16 mouse cellular contexts compared by ENCODE assay signal in genomic region chr1:132718225-132718624, GRCm38 (mm10). TPM values are rescaled to one million over a fixed set of nuclear protein-coding genes. Genes with fewer than 3 reads are reported as not detected.
DNase-seq lines count a peak whose midpoint lies in the region; ATAC-seq and TF ChIP-seq lines count a peak whose summit lies in the region.
"Had no signal": no experiment of that assay in that cellular context is flagged by ENCODE, and none has a peak within 500 bp of the region (broad histone marks: within the 10 kb centered on the region; RNA-seq: fewer than 3 reads in every experiment).

No protein-coding gene starts in this region.

- H3K4me3 ChIP-seq in layer of hippocampus, adult 2 months = no peak overlapping the region
- H3K4me3 ChIP-seq in forebrain, embryonic 16.5 days (replicated peaks; ENCODE audit: low read length) = no peak overlapping the region
- H3K4me3 ChIP-seq in neural tube, embryonic 14.5 days (ENCODE audit: low read depth, low read length) = no peak overlapping the region
- H3K4me3 ChIP-seq: embryonic facial prominence, embryonic 10.5 days; lung, embryonic 15.5 days; megakaryocyte, embryonic 14.5 days; stomach, embryonic 15.5 days had no signal

- H3K36me3 ChIP-seq in forebrain, embryonic 16.5 days (ENCODE audit: control insufficient read depth, insufficient read depth) = no peaks in the 10 kb centered on the region
- no peaks in the 10 kb centered on the region for H3K36me3 ChIP-seq in neural tube, embryonic 14.5 days (ENCODE audit: control insufficient read depth, insufficient read depth, low read length)
- H3K36me3 ChIP-seq: embryonic facial prominence, embryonic 10.5 days; lung, embryonic 15.5 days; stomach, embryonic 15.5 days had no signal

- H3K9ac ChIP-seq in forebrain, embryonic 16.5 days (replicated peaks; ENCODE audit: low read depth, low read length) = no peak overlapping the region
- H3K9ac ChIP-seq in neural tube, embryonic 14.5 days (replicated peaks; ENCODE audit: low read depth, low read length) = no peak overlapping the region
- H3K9ac ChIP-seq: lung, embryonic 15.5 days; stomach, embryonic 15.5 days had no signal

- ATAC-seq in forebrain, embryonic 16.5 days = no peak; the same call in 1 of the 2 replicates
- ATAC-seq in neural tube, embryonic 14.5 days (ENCODE audit: low read depth) = peak; percentile 75; the same call in 1 of the 2 replicates
- ATAC-seq in granulocyte monocyte progenitor cell, adult 5-6 weeks (replicated peaks; ENCODE audit: poor library complexity, severe bottlenecking) = no peak

- peaks cover 34% of the 10 kb centered on the region for H3K4me1 ChIP-seq in forebrain, embryonic 16.5 days (replicated peaks; ENCODE audit: control insufficient read depth, insufficient read depth, low read length)
- H3K4me1 ChIP-seq in neural tube, embryonic 14.5 days (ENCODE audit: control insufficient read depth, insufficient read depth, low read length) = peaks cover 35% of the 10 kb centered on the region
- H3K4me1 ChIP-seq: lung, embryonic 15.5 days; megakaryocyte, embryonic 14.5 days; stomach, embryonic 15.5 days had no signal

- TF ChIP-seq CTCF in layer of hippocampus, adult 2 months (conservative IDR thresholded peaks at IDR 0.05) = no peak

- DNase-seq in layer of hippocampus, adult 2 months (ENCODE audit: low spot score in 2 of 2) = no peak
- DNase-seq in layer of hippocampus, adult 8-10 months (ENCODE audit: low spot score in 2 of 2) = no peak
- peak; percentile 39 for DNase-seq in mesoderm, embryonic 11.5 days (ENCODE audit: low read depth, low spot score)
- DNase-seq in natural killer cell, adult 2 months (ENCODE audit: low spot score in 2 of 2) = no peak
- DNase-seq in adrenal gland, adult 8-10 months = no peak
- DNase-seq: B cell, adult 2 months; cerebellum, adult 9-11 months; kidney, adult 8-10 months; liver had no signal

- 48% methylated on average over 5 of the region's 5 CpGs for WGBS in forebrain, embryonic 16.5 days
- WGBS in neural tube, embryonic 14.5 days = 27% methylated on average over 5 of the region's 5 CpGs

- peak overlapping the region; percentile 66 for H3K27ac ChIP-seq in layer of hippocampus, adult 2 months
- H3K27ac ChIP-seq in forebrain, embryonic 16.5 days (ENCODE audit: low read length) = peak overlapping the region; percentile 37; the same call in 1 of the 2 replicates
- 0 out of 2 replicates have a peak overlapping the region, but pooled peaks have one; percentile 36 for H3K27ac ChIP-seq in neural tube, embryonic 14.5 days (ENCODE audit: low read depth, low read length)
- H3K27ac ChIP-seq: embryonic facial prominence, embryonic 10.5 days; lung, embryonic 15.5 days; stomach, embryonic 15.5 days had no signal

- H3K4me2 ChIP-seq in forebrain, embryonic 16.5 days (ENCODE audit: low read length) = no peak overlapping the region
- H3K4me2 ChIP-seq in neural tube, embryonic 14.5 days (ENCODE audit: low read depth, low read length) = no peak overlapping the region
- H3K4me2 ChIP-seq: lung, embryonic 15.5 days; stomach, embryonic 15.5 days had no signal

- no peaks in the 10 kb centered on the region for H3K9me3 ChIP-seq in forebrain, embryonic 16.5 days (ENCODE audit: control insufficient read depth, low read length)
- H3K9me3 ChIP-seq in neural tube, embryonic 14.5 days (ENCODE audit: control insufficient read depth, low read length) = no peaks in the 10 kb centered on the region
- H3K9me3 ChIP-seq: embryonic facial prominence, embryonic 10.5 days; lung, embryonic 15.5 days; megakaryocyte, embryonic 14.5 days; stomach, embryonic 15.5 days had no signal

- H3K27me3 ChIP-seq in forebrain, embryonic 16.5 days (replicated peaks; ENCODE audit: control insufficient read depth, insufficient read depth, low read length) = no peaks in the 10 kb centered on the region
- H3K27me3 ChIP-seq in neural tube, embryonic 14.5 days (ENCODE audit: control insufficient read depth, insufficient read depth, low read length) = no peaks in the 10 kb centered on the region
- H3K27me3 ChIP-seq: lung, embryonic 15.5 days; stomach, embryonic 15.5 days had no signal

RNA-seq across cellular contexts. Expression of gene Nfasc, which starts 23.4 kb away (rescaled TPM):
- 100 to 1,000 TPM; 150 to 169 TPM for total RNA-seq in layer of hippocampus, adult 2 months (2021)
- 100 to 1,000 TPM; 153 to 171 (median 158) TPM for total RNA-seq in layer of hippocampus, adult 8-10 months (2022)
- 49.3 and 61.8 TPM in 2 replicates for polyA plus RNA-seq in forebrain, embryonic 16.5 days (2015; fragmentation: Nextera tagmentation; extraction: Ambion mirVana)
- polyA plus RNA-seq in neural tube, embryonic 14.5 days (2014; fragmentation: Nextera tagmentation; extraction: Ambion mirVana) = 40.1 and 44.8 TPM in 2 replicates
- total RNA-seq in granulocyte monocyte progenitor cell, adult 5-6 weeks (2014; fragmentation: Nextera tagmentation) = not detected in 2 replicates
- not detected in 2 replicates for total RNA-seq in granulocyte monocyte progenitor cell, adult 5-6 weeks (2017)
- 10 to 100 TPM in 1 of 4 experiments, 1 to 10 TPM in 3; 3.9 to 12.0 (median 7.8) TPM for total RNA-seq in adrenal gland, adult 8-10 months (2022)

Comparison
In these comparisons a context has a peak if more than half of its experiments do, and no peak if none do; other contexts are left out.
1. RNA of gene Nfasc, which starts 23.4 kb away (total RNA-seq): 150 to 169 TPM in layer of hippocampus, adult 2 months and 153 to 171 TPM in layer of hippocampus, adult 8-10 months; 3.9 to 12.0 TPM in adrenal gland, adult 8-10 months and not detected in granulocyte monocyte progenitor cell, adult 5-6 weeks; every median in the first group is over 10 times any median in the second.
2. Peak in every context shown above with its lines, with median percentiles within 50 percentile points of each other: H3K27ac ChIP-seq.